Mouse (Mus musculus) lung, adult 10 weeks (tissue): ENCODE data around the gene Zfp592. TPM values are rescaled to one million over a fixed set of nuclear protein-coding genes. Genes with fewer than 3 reads are reported as not detected.

Experiments used
- polyA plus RNA-seq: library from polyadenylated mRNA; stranded (reverse); fragments of 350-450 nt; fragmentation: Illumina TruSeq; extraction: RNeasy Lipid Tissue Mini Kit (QIAGEN cat#74804); gene quantifications from one replicate; pipeline ENCODE4 v1.2.3, GENCODE M21; 2014; ENCODE audit warnings: low read depth, low replicate concordance; ENCODE audit not compliant: insufficient read depth

The Zfp592 gene
- polyA plus RNA-seq = 10.4 TPM

GRCm38 (mm10) chr7:80992980-80993833, at the start of gene Zfp592:
TSS of gene Zfp592 (plus strand) at chr7:80993681.

DNA sequence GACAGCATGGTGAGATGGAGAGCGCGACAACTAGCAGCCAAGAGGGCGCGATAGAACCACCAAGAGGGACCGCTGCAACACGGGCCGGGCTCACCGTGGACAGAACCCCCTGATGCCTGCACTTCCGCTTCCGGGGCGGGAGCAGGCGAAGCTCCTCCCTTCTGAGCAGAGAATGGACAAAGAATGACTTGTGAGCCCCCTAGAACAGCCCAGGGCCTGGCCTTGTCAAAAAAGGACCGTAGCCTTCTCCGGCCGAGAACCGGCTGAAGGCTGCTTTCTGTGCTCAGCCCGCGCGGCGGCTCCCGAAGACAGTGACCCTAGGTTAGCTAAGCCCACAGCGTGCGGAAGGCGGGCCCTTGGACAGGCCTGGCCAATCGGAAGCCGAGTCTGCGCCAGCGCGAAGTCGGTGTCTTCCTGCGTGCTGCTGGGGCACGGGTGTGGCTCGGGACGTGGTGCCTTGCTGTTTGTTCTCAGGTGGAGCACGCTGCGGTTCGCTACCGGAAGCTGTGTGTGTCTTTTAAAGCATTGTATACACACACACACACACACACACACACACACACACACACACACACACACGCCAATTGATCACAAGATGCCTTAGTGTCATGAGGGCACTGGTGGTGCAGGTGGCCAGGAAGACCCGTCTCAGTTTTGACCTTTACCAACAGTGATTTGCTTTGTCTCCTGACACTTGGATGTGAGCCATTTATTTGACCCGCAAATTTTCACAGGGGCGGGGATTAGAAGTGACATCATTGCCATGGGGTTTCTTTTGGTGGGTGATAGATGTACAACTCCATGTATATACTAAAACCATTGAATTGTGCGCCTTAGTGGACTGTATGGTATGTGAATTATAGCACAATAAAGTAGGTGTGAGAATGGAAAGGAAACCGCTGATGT, 45.8 kb upstream of the Zfp592 start, which contains the start of gene Sec11a:
Gene Sec11a, minus strand, starts transcription at position 336 of the 906 bp plus-strand sequence.

DNA sequence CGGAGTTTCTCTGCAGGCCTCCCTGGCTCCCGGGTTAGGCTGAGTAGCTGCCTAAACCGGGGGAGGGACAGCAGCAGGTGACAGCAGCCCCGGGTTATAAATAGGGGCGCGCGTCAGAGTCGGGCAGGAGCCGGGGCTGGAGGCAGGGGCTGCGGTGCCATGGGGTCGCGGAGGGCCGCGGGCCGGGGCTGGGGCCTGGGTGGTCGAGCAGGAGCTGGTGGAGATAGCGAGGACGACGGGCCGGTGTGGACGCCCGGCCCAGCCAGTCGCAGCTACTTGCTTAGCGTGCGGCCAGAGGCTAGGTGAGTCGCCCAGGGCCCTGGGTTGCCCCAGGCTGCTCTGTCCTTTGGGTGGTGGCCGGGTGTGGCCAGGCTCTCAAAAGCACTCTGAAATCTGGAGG, 64.0 kb downstream of the Zfp592 start, which contains the start of gene Alpk3:
Gene Alpk3, plus strand, starts transcription at position 130 of the 400 bp plus-strand sequence.

Other genes starting within 250 kb of the Zfp592 start
- gene Iqgap1, start 167.7 kb upstream of the Zfp592 start, polyA plus RNA-seq = 57.4 TPM
- gene Zscan2, start 132.8 kb upstream of the Zfp592 start, polyA plus RNA-seq = 3.9 TPM
- 12.9 TPM for gene Wdr73, start 92.4 kb upstream of the Zfp592 start, polyA plus RNA-seq
- 6.8 TPM for gene Nmb, start 88.6 kb upstream of the Zfp592 start, polyA plus RNA-seq
- 68.7 TPM for gene Sec11a, start 45.9 kb upstream of the Zfp592 start, polyA plus RNA-seq
- gene Alpk3, start 63.9 kb downstream of the Zfp592 start, polyA plus RNA-seq = 0.50 TPM
- gene Slc28a1, start 121.1 kb downstream of the Zfp592 start, polyA plus RNA-seq = not detected
- gene Pde8a, start 219.9 kb downstream of the Zfp592 start, polyA plus RNA-seq = 7.7 TPM